Mouse (Mus musculus) heart, postnatal 36 days (tissue): Measurements from ENCODE around the gene Sgms2. TPM values are rescaled to one million over a fixed set of nuclear protein-coding genes. Genes with fewer than 3 reads are reported as not detected.
A peak's percentile ranks its signal among the peaks of the same experiment; 100 is the strongest.

Source experiments
- DNase-seq, 2 experiments: peaks; one replicate each; pipeline ENCODE4 v3.0.0; 2021 to 2022
- intact Hi-C: fragments of 180-260 bp; cut with DNase I; formaldehyde crosslinking; loops from one replicate; pipeline ENCODE4 v1.15.1; 2025
- total RNA-seq, 2 experiments: library from RNA; stranded (reverse); gene quantifications; 2 replicates each; pipeline ENCODE4 v1.2.3; 2021

Sgms2 gene
- total RNA-seq, 2 experiments from 2014 or later: 1.4 to 3.2 TPM

DNA sequence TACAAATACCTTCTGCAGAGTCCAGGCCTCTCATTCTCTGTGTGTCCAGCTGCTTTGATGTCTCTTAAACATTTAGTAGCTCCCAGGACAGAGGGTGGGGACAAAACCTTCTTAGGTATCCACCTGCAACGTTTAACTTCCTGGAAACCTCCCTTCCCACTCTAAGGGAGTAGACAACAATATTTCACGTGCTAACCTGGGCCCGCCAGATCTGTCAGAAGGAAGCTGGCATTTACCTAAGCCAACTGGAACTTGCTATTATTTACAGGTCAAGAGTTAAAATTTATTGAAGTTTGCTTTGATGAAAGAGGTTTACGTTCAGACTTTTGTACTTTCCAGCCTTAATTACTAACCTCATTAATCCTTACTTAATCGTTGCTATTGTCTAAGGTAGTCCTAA lies 2.2 kb downstream of the Sgms2 start:
- intact Hi-C loops: loop anchor here (5.0 kb wide), 1 partner anchor 167 kb away; no protein-coding TSS in a partner anchor
- no peak for DNase-seq

DNA sequence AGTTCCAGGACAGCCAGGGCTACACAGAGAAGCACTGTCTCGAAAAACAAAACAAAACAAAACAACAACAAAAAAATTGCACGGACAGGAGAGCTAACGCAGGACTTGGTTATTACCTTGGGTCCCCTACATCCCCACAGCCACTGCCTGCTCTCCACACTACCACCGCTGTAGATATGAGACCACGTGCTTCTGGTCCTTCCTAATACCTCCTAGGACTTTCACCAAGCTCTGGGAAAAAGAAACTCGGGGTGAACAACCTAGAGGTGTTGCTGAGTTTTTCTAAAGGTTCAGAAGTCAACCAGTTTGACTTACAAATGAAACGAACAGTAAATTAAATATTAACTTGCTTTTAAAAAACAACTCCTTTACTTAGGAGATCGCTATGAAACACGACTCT lies 2.8 kb downstream of the Sgms2 start:
- intact Hi-C loops: loop anchor here (5.0 kb wide), 1 partner anchor 166 kb away; no protein-coding TSS in a partner anchor
- no peak for DNase-seq

DNA sequence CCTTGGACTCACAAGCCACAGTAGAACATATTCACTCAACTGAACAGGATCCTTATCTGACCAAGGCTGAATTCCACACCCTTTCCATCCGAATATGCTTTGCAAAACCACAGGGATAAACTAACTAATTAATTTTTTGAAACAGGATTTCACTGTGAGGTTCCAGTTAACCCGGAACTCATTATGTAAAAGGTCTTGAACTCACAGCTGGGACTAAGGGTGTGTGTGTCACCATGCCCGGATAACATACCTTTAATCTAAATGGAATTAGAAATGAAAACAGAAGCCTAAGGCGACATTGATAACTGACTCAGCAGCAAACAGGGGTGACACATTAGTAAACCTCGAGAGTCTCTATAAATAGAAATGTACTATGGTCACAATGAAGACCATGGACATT lies 5.8 kb downstream of the Sgms2 start:
- intact Hi-C loops: loop anchor here (5.0 kb wide), 1 partner anchor 163 kb away; no protein-coding TSS in a partner anchor
- DNase-seq: no peak

- no peak for DNase-seq
- intact Hi-C loops: no loop called here
Measured at GRCm38 (mm10) chr3:131483650-131484049, 7.6 kb downstream of the Sgms2 start.

DNA sequence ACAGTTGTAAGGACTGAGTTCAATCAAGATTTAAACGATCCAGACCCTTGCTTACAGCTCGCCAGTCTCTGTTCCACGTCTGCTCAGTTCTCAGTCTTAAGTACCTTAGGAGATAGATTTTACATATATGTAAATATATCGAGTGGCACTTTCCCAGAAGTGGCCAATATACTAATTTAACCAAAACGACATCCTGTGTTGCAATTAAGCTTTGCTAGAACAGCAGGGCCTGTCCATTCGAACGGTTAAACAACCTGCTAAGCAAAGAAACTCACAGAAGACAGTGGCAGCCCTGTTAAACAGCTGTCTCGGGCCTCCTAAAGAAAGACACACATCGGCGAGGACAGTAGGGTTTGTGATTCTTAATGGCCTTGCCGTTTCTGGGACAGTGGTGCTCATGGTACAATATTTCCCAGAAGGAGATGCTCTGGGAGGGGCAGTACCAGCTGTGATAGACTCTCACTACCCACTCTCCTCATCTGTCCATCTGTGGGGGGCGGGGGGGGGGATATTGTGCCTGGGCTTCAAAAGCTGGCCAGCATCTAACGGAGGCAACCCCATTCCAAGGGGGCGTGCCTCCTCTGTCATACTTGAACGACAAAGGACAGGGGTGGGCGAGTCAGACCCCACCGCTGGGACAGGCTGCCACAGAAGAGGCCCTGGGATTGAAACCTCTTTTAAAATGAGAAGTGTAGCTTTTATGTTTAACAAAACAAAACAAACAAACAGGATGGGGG lies 9.1 kb downstream of the Sgms2 start:
- intact Hi-C loops: no loop called here
- no peak for DNase-seq

DNA sequence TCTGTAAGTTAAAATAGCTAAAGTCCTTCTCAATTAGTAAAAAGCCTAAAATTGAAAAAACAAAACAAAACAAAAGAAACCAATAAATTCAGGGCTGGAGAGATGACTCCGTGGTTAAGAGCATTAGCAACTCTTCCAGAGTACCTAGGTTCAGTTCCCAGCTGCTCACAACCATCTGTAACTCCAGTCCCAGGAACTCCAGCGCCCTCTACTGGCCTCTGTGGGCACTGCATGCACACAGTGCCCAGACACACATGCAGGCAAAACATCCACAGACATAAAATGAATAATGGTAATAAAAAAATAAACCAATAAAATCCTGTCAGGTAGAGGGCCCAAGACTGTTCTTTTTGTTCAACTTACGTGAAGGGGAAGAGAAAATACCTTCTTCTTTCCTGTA lies 10.6 kb downstream of the Sgms2 start:
- no peak for DNase-seq
- intact Hi-C loops: no loop called here

GRCm38 (mm10) chr3:131479415-131479814 lies 11.8 kb downstream of the Sgms2 start:
- intact Hi-C loops: no loop called here
- DNase-seq: no peak

DNA sequence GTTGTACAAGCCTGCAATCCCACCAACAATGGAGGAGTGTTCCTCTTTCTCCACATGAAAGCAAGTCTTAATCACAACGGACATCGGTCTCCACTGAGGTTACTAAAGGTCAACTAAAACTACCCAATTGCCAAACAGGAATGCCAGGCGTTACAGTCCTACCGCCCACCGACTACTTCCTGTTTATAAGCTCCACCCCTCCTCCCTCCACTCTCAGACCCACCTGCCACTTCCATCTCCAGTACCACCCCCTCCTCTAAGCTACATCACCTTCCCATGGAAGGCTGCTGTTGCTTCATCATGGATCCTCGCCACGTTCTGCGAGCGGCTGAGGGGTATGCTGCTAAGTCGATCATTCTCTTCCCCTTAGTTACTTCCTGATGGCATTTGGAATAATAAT lies 15.2 kb downstream of the Sgms2 start:
- intact Hi-C loops: no loop called here
- no peak for DNase-seq

- DNase-seq: no peak
- intact Hi-C loops: no loop called here
Measured at GRCm38 (mm10) chr3:131474526-131474925, 16.7 kb downstream of the Sgms2 start.

GRCm38 (mm10) chr3:131473496-131473895 lies 17.7 kb downstream of the Sgms2 start:
- intact Hi-C loops: no loop called here
- no peak for DNase-seq

DNA sequence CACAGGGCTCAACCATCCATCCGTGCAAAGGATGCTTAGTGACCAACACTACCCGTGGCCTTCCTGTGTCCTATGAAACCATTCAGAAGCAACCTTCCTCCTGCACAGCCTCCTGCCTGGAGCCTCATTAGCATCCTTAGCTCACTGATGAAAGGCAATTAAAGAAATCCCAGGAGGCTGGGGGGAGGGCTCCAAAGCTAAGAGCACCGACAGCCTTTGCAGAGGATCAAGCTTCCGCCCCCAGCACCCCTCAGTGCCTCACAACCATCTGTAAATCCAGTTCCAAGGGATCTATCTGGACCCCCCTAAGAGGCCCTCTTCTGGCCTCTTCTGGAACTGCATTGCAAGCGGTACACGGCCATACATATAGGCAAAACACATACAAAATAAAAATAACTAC lies 19.4 kb downstream of the Sgms2 start:
- intact Hi-C loops: no loop called here
- no peak for DNase-seq

DNA sequence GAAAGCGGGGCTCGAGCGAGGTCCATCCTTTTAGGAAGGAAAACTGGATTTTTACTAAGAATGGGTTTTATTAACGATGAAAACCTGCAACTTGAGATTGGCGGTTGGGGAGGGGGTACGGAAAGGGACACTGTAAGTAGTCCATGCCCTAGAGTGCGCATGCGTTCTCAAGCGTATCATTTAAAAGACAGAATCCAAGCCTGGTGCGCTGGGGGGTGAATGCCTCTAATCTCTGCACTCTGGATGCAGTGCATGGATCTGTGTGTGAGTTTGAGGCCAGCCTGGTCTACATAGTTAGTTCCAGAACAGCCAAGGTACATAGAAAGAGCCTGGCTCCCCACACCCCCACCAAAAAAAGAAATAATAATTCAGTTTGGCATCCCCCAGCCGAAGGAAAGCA lies 19.8 kb downstream of the Sgms2 start:
- no peak for DNase-seq
- intact Hi-C loops: no loop called here

DNA sequence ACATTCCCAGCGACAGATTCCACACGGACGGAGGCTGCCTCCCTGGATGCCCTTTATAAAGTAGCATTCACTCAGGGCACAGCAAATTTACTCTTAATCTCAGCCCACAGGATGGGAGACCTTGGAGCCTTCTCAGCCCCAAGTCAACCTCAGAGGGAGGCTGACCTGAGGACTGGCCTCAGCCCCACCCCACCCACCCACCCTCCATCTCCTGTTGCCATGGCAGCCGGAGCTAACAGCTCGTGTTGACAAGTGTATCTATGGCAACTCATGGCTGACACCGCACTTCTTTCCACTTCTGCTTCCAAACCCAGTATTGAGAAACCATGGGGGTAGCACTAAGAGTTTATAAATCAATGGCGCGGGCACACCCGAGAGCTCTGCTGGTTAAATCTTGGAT lies 20.4 kb downstream of the Sgms2 start:
- intact Hi-C loops: no loop called here
- DNase-seq: no peak

- no peak for DNase-seq
- intact Hi-C loops: no loop called here
Measured at GRCm38 (mm10) chr3:131469636-131470035, 21.6 kb downstream of the Sgms2 start.

GRCm38 (mm10) chr3:131466371-131466770 lies 24.8 kb downstream of the Sgms2 start:
- intact Hi-C loops: no loop called here
- no peak for DNase-seq

DNA sequence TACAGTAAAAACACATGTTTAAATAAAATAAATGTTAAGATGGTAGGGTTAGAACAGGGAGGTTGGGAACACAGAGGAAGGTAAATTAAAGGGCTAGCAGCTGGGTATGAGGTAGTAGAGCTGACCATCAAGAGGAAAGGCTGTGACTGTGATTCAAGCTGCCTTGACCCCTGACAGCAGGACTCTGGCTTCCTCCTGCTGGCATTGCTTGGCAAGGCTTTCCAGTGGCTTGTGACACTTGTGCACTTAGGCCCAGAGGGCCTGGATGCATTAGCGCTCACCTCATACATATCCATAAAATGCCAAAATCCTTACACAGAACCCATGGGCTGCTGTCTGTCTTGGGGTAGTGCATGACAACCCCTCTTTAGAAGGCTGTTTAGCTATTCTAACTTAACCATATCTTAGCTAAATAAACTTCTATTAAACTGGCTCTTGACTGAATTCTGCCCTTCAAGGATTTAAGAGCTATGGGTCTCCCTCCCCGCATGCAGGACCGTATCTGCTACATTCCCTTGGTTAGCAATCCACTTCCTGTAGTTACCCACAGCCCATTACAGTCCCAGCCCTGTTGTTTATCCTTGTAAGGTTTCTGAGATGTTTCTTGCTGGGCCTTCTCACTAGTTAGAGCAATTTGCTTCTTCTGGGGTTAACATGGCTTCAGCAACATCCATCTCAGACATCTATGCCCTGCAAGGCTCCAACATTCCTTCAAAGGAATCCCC lies 25.5 kb downstream of the Sgms2 start:
- no peak for DNase-seq
- intact Hi-C loops: no loop called here

- intact Hi-C loops: no loop called here
- no peak for DNase-seq
Measured at GRCm38 (mm10) chr3:131372996-131373395, 118.2 kb downstream of the Sgms2 start.

DNA sequence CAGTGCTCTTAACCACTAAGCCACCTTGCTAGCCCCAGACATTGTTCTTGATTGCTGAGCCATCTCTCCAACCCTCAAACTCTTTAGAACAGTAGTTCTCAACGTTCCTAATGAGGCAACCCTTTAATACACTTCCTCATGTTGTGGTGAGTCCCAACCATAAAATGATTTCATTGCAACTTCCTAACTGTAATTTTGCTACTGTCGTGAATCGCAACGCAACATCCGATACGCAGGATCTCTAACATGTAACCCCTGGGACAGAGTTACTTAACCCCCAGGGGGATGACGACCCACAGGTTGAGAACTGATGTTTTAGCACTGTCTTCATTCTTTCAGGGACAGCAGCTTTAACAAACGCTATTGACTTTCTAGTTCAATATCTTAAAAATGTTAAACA lies 122.5 kb downstream of the Sgms2 start:
- DNase-seq: no peak
- intact Hi-C loops: no loop called here

GRCm38 (mm10) chr3:131367452-131367851 lies 123.8 kb downstream of the Sgms2 start:
- no peak for DNase-seq
- intact Hi-C loops: no loop called here

DNA sequence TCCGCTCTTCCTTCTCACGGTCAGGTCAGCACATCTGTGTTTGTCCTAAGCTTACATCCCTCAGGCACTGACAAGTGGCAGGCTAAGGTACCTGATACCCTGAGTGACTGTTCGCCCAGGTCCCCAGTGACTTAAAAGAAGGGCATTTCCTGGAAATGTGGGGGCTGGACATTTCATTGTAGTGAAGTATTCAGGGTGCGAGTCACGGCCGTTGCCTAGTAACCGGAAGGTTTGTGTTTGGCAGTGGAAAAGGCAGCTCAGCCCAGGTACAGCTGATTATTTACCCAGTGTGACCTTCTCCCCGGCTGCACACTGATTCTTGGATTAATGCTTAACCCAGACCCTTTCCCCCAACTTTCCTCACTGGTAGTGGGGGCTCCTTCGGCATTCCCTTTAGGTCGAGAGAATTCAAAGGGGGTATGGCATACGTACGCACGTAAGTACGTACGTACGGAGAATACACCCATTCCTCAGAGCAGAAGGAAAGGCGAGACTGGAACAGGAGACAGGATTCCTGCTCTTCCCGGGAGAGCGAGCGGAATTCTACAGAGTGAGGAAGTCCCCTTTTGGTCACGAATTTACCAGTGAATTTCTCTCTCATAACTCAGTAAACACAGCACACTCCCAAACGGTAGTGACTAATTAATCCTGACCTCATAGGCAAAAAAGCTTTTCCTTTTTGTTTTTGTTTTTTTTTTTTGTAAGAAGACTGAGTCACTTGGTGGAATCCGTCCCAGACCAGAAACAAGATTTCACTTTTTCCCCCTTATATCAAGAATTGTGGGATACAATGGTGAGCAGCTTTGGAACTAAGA lies 126.4 kb downstream of the Sgms2 start:
- peak in 1 of 2 experiments; percentile 14 for DNase-seq
- intact Hi-C loops: no loop called here

GRCm38 (mm10) chr3:131364194-131364593 lies 127.0 kb downstream of the Sgms2 start:
- DNase-seq: no peak
- intact Hi-C loops: no loop called here
